Mouse (Mus musculus): ENCODE measurements around the gene Car5b. TPM values are rescaled to one million over a fixed set of nuclear protein-coding genes. Genes with fewer than 3 reads are reported as not detected.

The Car5b gene
- polyA plus RNA-seq, 1 experiment, result 0.43 TPM

- TF ChIP-seq POLR2A (IDR thresholded peaks at IDR 0.05; ENCODE audit: low read depth, low read length), result no peak
- no peak for TF ChIP-seq CTCF (IDR thresholded peaks at IDR 0.05; ENCODE audit: extremely low read depth, insufficient read depth, insufficient read length, insufficient replicate concordance)
Measured at GRCm38 (mm10) chrX:164015636-164016035, 12.2 kb downstream of the Car5b start.

GRCm38 (mm10) chrX:164014956-164015355, 12.8 kb downstream of the Car5b start:
- DNase-seq (ENCODE audit: low read depth in 1 of 2, low spot score in 2 of 2), result no peak
- TF ChIP-seq POLR2A (IDR thresholded peaks at IDR 0.05; ENCODE audit: low read depth, low read length) (no peak), CTCF (IDR thresholded peaks at IDR 0.05; ENCODE audit: extremely low read depth, insufficient read depth, insufficient read length, insufficient replicate concordance) (no peak)
- WGBS, result 79% methylated on average over 4 of the region's 4 CpGs
- no peaks in the 10 kb centered on the region for H3K4me1 ChIP-seq (ENCODE audit: control insufficient read depth, insufficient read depth, insufficient read length)
- no peak overlapping the region for H3K27ac ChIP-seq (ENCODE audit: insufficient read depth, low read length)
- H3K4me3 ChIP-seq (ENCODE audit: extremely low read depth, insufficient read depth, insufficient read length), result no peak overlapping the region
- no peaks in the 10 kb centered on the region for H3K36me3 ChIP-seq (ENCODE audit: control insufficient read depth, insufficient read depth, low read length)
- H3K27me3 ChIP-seq (ENCODE audit: control insufficient read depth, insufficient read depth, low read length), result no peaks in the 10 kb centered on the region

More at GRCm38 (mm10) chrX:164015636-164016035, 12.2 kb downstream of the Car5b start:
- Histone ChIP-seq H3K27ac (ENCODE audit: insufficient read depth, low read length) (no peak overlapping the region), H3K36me3 (ENCODE audit: control insufficient read depth, insufficient read depth, low read length) (no peaks in the 10 kb centered on the region), H3K4me3 (ENCODE audit: extremely low read depth, insufficient read depth, insufficient read length) (no peak overlapping the region), H3K27me3 (ENCODE audit: control insufficient read depth, insufficient read depth, low read length) (no peaks in the 10 kb centered on the region), H3K4me1 (ENCODE audit: control insufficient read depth, insufficient read depth, insufficient read length) (no peaks in the 10 kb centered on the region)
- DNase-seq (ENCODE audit: low read depth in 1 of 2, low spot score in 2 of 2), result no peak
- 92% methylated on average over 3 of the region's 3 CpGs for WGBS

GRCm38 (mm10) chrX:164013318-164013717, 14.5 kb downstream of the Car5b start:
- H3K27ac ChIP-seq (ENCODE audit: insufficient read depth, low read length), result no peak overlapping the region
- H3K4me3 ChIP-seq (ENCODE audit: extremely low read depth, insufficient read depth, insufficient read length), result no peak overlapping the region
- no peaks in the 10 kb centered on the region for H3K27me3 ChIP-seq (ENCODE audit: control insufficient read depth, insufficient read depth, low read length)
- TF ChIP-seq POLR2A (IDR thresholded peaks at IDR 0.05; ENCODE audit: low read depth, low read length) (no peak), CTCF (IDR thresholded peaks at IDR 0.05; ENCODE audit: extremely low read depth, insufficient read depth, insufficient read length, insufficient replicate concordance) (no peak)
- DNase-seq (ENCODE audit: low read depth in 1 of 2, low spot score in 2 of 2), result no peak
- H3K36me3 ChIP-seq (ENCODE audit: control insufficient read depth, insufficient read depth, low read length), result no peaks in the 10 kb centered on the region
- no peaks in the 10 kb centered on the region for H3K4me1 ChIP-seq (ENCODE audit: control insufficient read depth, insufficient read depth, insufficient read length)
- WGBS, result 49% methylated on average over 2 of the region's 2 CpGs

- Histone ChIP-seq H3K27me3 (ENCODE audit: control insufficient read depth, insufficient read depth, low read length) (no peaks in the 10 kb centered on the region), H3K36me3 (ENCODE audit: control insufficient read depth, insufficient read depth, low read length) (no peaks in the 10 kb centered on the region), H3K27ac (ENCODE audit: insufficient read depth, low read length) (no peak overlapping the region), H3K4me3 (ENCODE audit: extremely low read depth, insufficient read depth, insufficient read length) (no peak overlapping the region), H3K4me1 (ENCODE audit: control insufficient read depth, insufficient read depth, insufficient read length) (no peaks in the 10 kb centered on the region)
- TF ChIP-seq POLR2A (IDR thresholded peaks at IDR 0.05; ENCODE audit: low read depth, low read length), result no peak
- TF ChIP-seq CTCF (IDR thresholded peaks at IDR 0.05; ENCODE audit: extremely low read depth, insufficient read depth, insufficient read length, insufficient replicate concordance), result no peak
- WGBS, result 45% methylated on average over 2 of the region's 2 CpGs
- DNase-seq (ENCODE audit: low read depth in 1 of 2, low spot score in 2 of 2), result no peak
Measured at GRCm38 (mm10) chrX:164004809-164005208, 23.0 kb downstream of the Car5b start.

- no peaks in the 10 kb centered on the region for H3K4me1 ChIP-seq (ENCODE audit: control insufficient read depth, insufficient read depth, insufficient read length)
Measured at GRCm38 (mm10) chrX:163999848-164000247, 27.9 kb downstream of the Car5b start.

GRCm38 (mm10) chrX:163996754-163997153, 31.0 kb downstream of the Car5b start:
- TF ChIP-seq CTCF (IDR thresholded peaks at IDR 0.05; ENCODE audit: extremely low read depth, insufficient read depth, insufficient read length, insufficient replicate concordance), result no peak
- no peak for TF ChIP-seq POLR2A (IDR thresholded peaks at IDR 0.05; ENCODE audit: low read depth, low read length)
- Histone ChIP-seq H3K4me1 (ENCODE audit: control insufficient read depth, insufficient read depth, insufficient read length) (no peaks in the 10 kb centered on the region), H3K27ac (ENCODE audit: insufficient read depth, low read length) (no peak overlapping the region), H3K36me3 (ENCODE audit: control insufficient read depth, insufficient read depth, low read length) (no peaks in the 10 kb centered on the region), H3K27me3 (ENCODE audit: control insufficient read depth, insufficient read depth, low read length) (no peaks in the 10 kb centered on the region), H3K4me3 (ENCODE audit: extremely low read depth, insufficient read depth, insufficient read length) (no peak overlapping the region)
- DNase-seq (ENCODE audit: low read depth in 1 of 2, low spot score in 2 of 2), result no peak
- 84% methylated on average over 3 of the region's 3 CpGs for WGBS

More at GRCm38 (mm10) chrX:163999848-164000247, 27.9 kb downstream of the Car5b start:
- DNase-seq (ENCODE audit: low read depth in 1 of 2, low spot score in 2 of 2), result no peak
- TF ChIP-seq CTCF (IDR thresholded peaks at IDR 0.05; ENCODE audit: extremely low read depth, insufficient read depth, insufficient read length, insufficient replicate concordance), result no peak
- no peak for TF ChIP-seq POLR2A (IDR thresholded peaks at IDR 0.05; ENCODE audit: low read depth, low read length)
- WGBS, result 81% methylated on average over 1 of the region's 1 CpGs
- no peak overlapping the region for H3K4me3 ChIP-seq (ENCODE audit: extremely low read depth, insufficient read depth, insufficient read length)
- no peaks in the 10 kb centered on the region for H3K36me3 ChIP-seq (ENCODE audit: control insufficient read depth, insufficient read depth, low read length)
- H3K27me3 ChIP-seq (ENCODE audit: control insufficient read depth, insufficient read depth, low read length), result no peaks in the 10 kb centered on the region
- H3K27ac ChIP-seq (ENCODE audit: insufficient read depth, low read length), result no peak overlapping the region

- TF ChIP-seq POLR2A (IDR thresholded peaks at IDR 0.05; ENCODE audit: low read depth, low read length) (no peak), CTCF (IDR thresholded peaks at IDR 0.05; ENCODE audit: extremely low read depth, insufficient read depth, insufficient read length, insufficient replicate concordance) (no peak)
- Histone ChIP-seq H3K4me1 (ENCODE audit: control insufficient read depth, insufficient read depth, insufficient read length) (no peaks in the 10 kb centered on the region), H3K36me3 (ENCODE audit: control insufficient read depth, insufficient read depth, low read length) (no peaks in the 10 kb centered on the region), H3K4me3 (ENCODE audit: extremely low read depth, insufficient read depth, insufficient read length) (no peak overlapping the region), H3K27me3 (ENCODE audit: control insufficient read depth, insufficient read depth, low read length) (no peaks in the 10 kb centered on the region), H3K27ac (ENCODE audit: insufficient read depth, low read length) (no peak overlapping the region)
- DNase-seq (ENCODE audit: low read depth in 1 of 2, low spot score in 2 of 2), result no peak
- WGBS, result 60% methylated on average over 3 of the region's 3 CpGs
Measured at GRCm38 (mm10) chrX:163987718-163988374, 40.0 kb downstream of the Car5b start.
